Mouse (Mus musculus): ENCODE data around the gene Fkbp5.

DNA sequence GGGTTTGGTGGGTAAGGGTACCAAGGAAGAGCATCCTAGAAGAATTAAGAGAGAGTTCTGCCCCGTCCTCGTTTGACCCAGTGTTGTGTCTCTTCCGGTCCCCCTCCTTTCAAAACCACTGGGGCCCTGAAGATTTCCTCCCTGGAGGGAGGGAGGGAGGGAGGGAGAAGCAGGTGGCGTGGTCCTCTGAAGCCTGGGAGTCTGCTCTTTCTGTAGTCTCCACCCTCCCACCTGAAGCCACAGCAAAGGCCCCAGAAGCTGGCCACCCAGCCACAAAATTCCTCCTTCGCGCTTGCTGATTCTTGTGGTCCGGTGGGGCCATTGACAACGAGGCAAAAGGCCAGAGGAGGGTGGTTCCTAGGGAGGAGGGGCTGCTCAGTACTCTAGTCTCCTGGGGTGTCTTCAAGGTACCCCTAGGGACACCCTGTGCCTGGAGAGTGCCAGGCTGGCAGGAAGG, 1.3 kb upstream of the Fkbp5 start:
- TF ChIP-seq CTCF (IDR thresholded peaks at IDR 0.05; ENCODE audit: extremely low read depth, insufficient read depth, insufficient read length, insufficient replicate concordance) (no peak), POLR2A (IDR thresholded peaks at IDR 0.05; ENCODE audit: low read depth, low read length) (no peak; the same call in 1 of the 2 replicates)

Measured in spleen, adult 2 months (tissue).